Comparison of ENCODE assay signal across 8 mouse cellular contexts in the genomic region with DNA sequence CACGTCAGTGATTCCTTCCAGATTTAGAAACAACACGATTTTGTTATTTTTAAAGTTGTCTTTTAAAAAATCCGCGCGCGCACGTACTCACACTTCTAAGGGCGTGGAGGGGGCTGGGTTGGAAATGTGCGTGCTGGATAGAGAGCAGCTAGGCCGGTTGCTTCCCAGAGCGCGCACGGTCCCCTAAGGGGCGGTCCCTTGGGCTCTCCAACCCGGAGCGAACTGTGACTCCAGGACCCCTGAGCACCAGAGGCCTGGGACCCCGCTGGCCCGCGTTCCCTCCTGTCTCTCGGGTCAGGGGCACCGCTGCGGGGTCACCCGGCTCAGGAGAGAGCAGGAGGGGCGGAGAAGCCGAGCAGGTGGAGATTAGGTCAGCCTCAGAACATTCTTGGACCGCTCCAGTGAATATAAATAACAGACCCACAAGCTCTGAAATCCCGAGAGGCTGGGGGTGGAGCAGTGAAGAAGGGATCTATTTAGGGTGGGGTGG. TPM values are rescaled to one million over a fixed set of nuclear protein-coding genes. Genes with fewer than 3 reads are reported as not detected.
DNase-seq lines count a peak whose midpoint lies in the region; ATAC-seq and TF ChIP-seq lines count a peak whose summit lies in the region.

Gene Pacsin3 (plus strand): TSS at position 294 of the 490 bp plus-strand sequence.

- H3K9ac ChIP-seq in hindbrain, embryonic 14.5 days: peak within 1 kb of the TSS; percentile 52
- H3K9ac ChIP-seq in limb, embryonic 12.5 days (replicated peaks): peak within 1 kb of the TSS; percentile 75
- peak within 1 kb of the TSS; percentile 51 for H3K9ac ChIP-seq in neural tube, embryonic 14.5 days (replicated peaks; ENCODE audit: low read depth, low read length)

- H3K9me3 ChIP-seq in hindbrain, embryonic 14.5 days (ENCODE audit: control insufficient read depth, low read length): no peaks in the 10 kb centered on the region
- no peaks in the 10 kb centered on the region for H3K9me3 ChIP-seq in limb, embryonic 12.5 days
- no peaks in the 10 kb centered on the region for H3K9me3 ChIP-seq in neural tube, embryonic 14.5 days (ENCODE audit: control insufficient read depth, low read length)

- H3K27ac ChIP-seq in gastrocnemius, adult 2 months: peak within 1 kb of the TSS; percentile 97
- no peak within 1 kb of the TSS for H3K27ac ChIP-seq in hindbrain, embryonic 14.5 days
- peak within 1 kb of the TSS; percentile 91 for H3K27ac ChIP-seq in limb, embryonic 12.5 days
- H3K27ac ChIP-seq in neural tube, embryonic 14.5 days (ENCODE audit: low read depth, low read length): peak within 1 kb of the TSS; percentile 22; the same call in 1 of the 2 replicates

- under 1% methylated on average over 27 of the region's 27 CpGs for WGBS in hindbrain, embryonic 14.5 days
- 1% methylated on average over 27 of the region's 27 CpGs for WGBS in limb, embryonic 12.5 days
- WGBS in neural tube, embryonic 14.5 days: under 1% methylated on average over 27 of the region's 27 CpGs

- TF ChIP-seq CTCF in gastrocnemius, adult 2 months (IDR thresholded peaks at IDR 0.05): no peak

- H3K36me3 ChIP-seq in hindbrain, embryonic 14.5 days (replicated peaks; ENCODE audit: control insufficient read depth, insufficient read depth): no peaks in the 10 kb centered on the region
- H3K36me3 ChIP-seq in limb, embryonic 12.5 days: peaks cover 12% of the 10 kb centered on the region
- H3K36me3 ChIP-seq in neural tube, embryonic 14.5 days (ENCODE audit: control insufficient read depth, insufficient read depth, low read length): no peaks in the 10 kb centered on the region

- peak; percentile 51 for DNase-seq in ovary, postnatal 36 days (ENCODE audit: low spot score)
- no peak for DNase-seq in ovary, adult 18-20 months (ENCODE audit: low spot score)
- DNase-seq in cerebellum, adult 18-20 months: peak; percentile 62 to 73
- peak; percentile 83 for DNase-seq in gastrocnemius, adult 2 months
- no peak for DNase-seq in hindbrain, embryonic 14.5 days (ENCODE audit: low spot score)
- no peak for DNase-seq in ovary, postnatal 14 days (ENCODE audit: low spot score)

- peak within 1 kb of the TSS; percentile 89 for H3K4me3 ChIP-seq in gastrocnemius, adult 2 months
- peak within 1 kb of the TSS; percentile 44 for H3K4me3 ChIP-seq in hindbrain, embryonic 14.5 days (replicated peaks; ENCODE audit: low read length)
- H3K4me3 ChIP-seq in limb, embryonic 12.5 days (replicated peaks): peak within 1 kb of the TSS; percentile 69
- peak within 1 kb of the TSS; percentile 47 for H3K4me3 ChIP-seq in neural tube, embryonic 14.5 days (ENCODE audit: low read depth, low read length)

- peaks cover 36% of the 10 kb centered on the region for H3K4me1 ChIP-seq in hindbrain, embryonic 14.5 days (replicated peaks; ENCODE audit: control insufficient read depth, insufficient read depth, low read length)
- H3K4me1 ChIP-seq in limb, embryonic 12.5 days (replicated peaks): peaks cover 37% of the 10 kb centered on the region
- H3K4me1 ChIP-seq in neural tube, embryonic 14.5 days (ENCODE audit: control insufficient read depth, insufficient read depth, low read length): peaks cover 19% of the 10 kb centered on the region

- H3K4me2 ChIP-seq in hindbrain, embryonic 14.5 days (replicated peaks): peak within 1 kb of the TSS; percentile 91
- H3K4me2 ChIP-seq in limb, embryonic 12.5 days: peak within 1 kb of the TSS; percentile 95
- peak within 1 kb of the TSS; percentile 95 for H3K4me2 ChIP-seq in neural tube, embryonic 14.5 days (ENCODE audit: low read depth, low read length)

- peaks cover 39% of the 10 kb centered on the region for H3K27me3 ChIP-seq in hindbrain, embryonic 14.5 days (ENCODE audit: control insufficient read depth, insufficient read depth, low read length)
- peaks cover 24% of the 10 kb centered on the region for H3K27me3 ChIP-seq in limb, embryonic 12.5 days
- H3K27me3 ChIP-seq in neural tube, embryonic 14.5 days (ENCODE audit: control insufficient read depth, insufficient read depth, low read length): peaks cover 12% of the 10 kb centered on the region

- ATAC-seq in hindbrain, embryonic 14.5 days (ENCODE audit: low FRiP score): no peak
- ATAC-seq in limb, embryonic 12.5 days (ENCODE audit: insufficient number of reproducible peaks, insufficient read depth, low FRiP score, low TSS enrichment, low read depth): no peak
- peak; percentile 45; the same call in 1 of the 2 replicates for ATAC-seq in neural tube, embryonic 14.5 days (ENCODE audit: low read depth)

- intact Hi-C loops in gastrocnemius, adult 2 months (cut with DNase I): loop anchor here (2.0 kb wide), 1 partner anchor 13 kb away; no protein-coding TSS in a partner anchor

RNA-seq across cellular contexts. Expression of gene Pacsin3, which starts in this region (rescaled TPM):
- 100 to 1,000 TPM; 375 to 428 TPM for total RNA-seq in gastrocnemius, adult 2 months (2021)
- 12.9 and 13.5 TPM in 2 replicates for polyA plus RNA-seq in hindbrain, embryonic 14.5 days (2014; fragmentation: Nextera tagmentation; extraction: Ambion mirVana)
- polyA plus RNA-seq in limb, embryonic 12.5 days (2016; fragmentation: Nextera tagmentation; extraction: Ambion mirVana): 44.7 and 44.8 TPM in 2 replicates
- 11.7 and 13.1 TPM in 2 replicates for polyA plus RNA-seq in neural tube, embryonic 14.5 days (2014; fragmentation: Nextera tagmentation; extraction: Ambion mirVana)

Comparison
In these comparisons a context has a peak if more than half of its experiments do, and no peak if none do; other contexts are left out.
1. DNase-seq: peak in ovary, postnatal 36 days (single experiment), cerebellum, adult 18-20 months (2 of 2) and gastrocnemius, adult 2 months (single experiment); none in ovary, adult 18-20 months (single experiment), hindbrain, embryonic 14.5 days (single experiment) and ovary, postnatal 14 days (single experiment).
2. Peak in every context shown above with its lines, with median percentiles within 50 percentile points of each other: H3K4me3 ChIP-seq, H3K4me2 ChIP-seq and H3K9ac ChIP-seq.